Mouse (Mus musculus): Measurements from ENCODE around the gene Zfp280d. TPM values are rescaled to one million over a fixed set of nuclear protein-coding genes. Genes with fewer than 3 reads are reported as not detected.
A peak's percentile ranks its signal among the peaks of the same experiment; 100 is the strongest.

Gene Zfp280d
- polyA plus RNA-seq, 1 experiment from 2014 or later: 41.2 TPM

- H3K27me3 ChIP-seq (ENCODE audit: insufficient read depth, poor library complexity, severe bottlenecking): peaks cover 6% of the 10 kb centered on the region; the same call in 1 of the 2 replicates
- peaks cover 11% of the 10 kb centered on the region for H3K4me1 ChIP-seq (replicated peaks)
- H3K27ac ChIP-seq: no peak overlapping the region
- H3K36me3 ChIP-seq: no peaks in the 10 kb centered on the region
- H3K4me3 ChIP-seq: no peak overlapping the region
- 88% methylated on average over 9 of the region's 9 CpGs for WGBS
- H3K9me3 ChIP-seq: no peaks in the 10 kb centered on the region
- DNase-seq (ENCODE audit: low spot score): no peak
These were observed 131.4 kb downstream of the Zfp280d start for GRCm38 (mm10) chr9:72405882-72406638.

DNA sequence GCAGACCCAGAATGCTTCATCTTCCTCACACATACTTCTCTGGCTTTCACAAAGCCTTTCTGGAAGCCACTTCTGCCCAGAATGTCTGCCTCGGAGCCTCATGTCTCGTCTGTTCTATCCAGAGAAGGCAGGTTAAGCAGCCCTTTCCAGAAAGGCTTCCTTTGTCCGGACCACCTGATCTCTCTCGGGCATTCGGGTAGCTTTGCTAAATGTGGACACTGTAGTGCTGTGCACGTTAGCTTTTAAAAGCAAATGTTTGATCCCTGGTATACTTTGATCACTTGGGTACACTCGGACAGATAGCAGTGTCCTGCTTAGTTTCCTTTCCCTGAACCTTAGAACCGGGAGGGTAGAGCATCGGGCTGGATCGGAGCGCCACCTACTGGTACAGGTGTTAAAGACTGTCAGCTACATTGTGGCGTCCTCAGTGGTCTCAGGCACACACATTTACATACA is 133.5 kb downstream of the Zfp280d start:
- H3K36me3 ChIP-seq: no peaks in the 10 kb centered on the region
- peak overlapping the region; percentile 53; the same call in 1 of the 2 replicates for H3K27ac ChIP-seq
- peaks cover 11% of the 10 kb centered on the region for H3K4me1 ChIP-seq (replicated peaks)
- peak; percentile 83 for DNase-seq (ENCODE audit: low spot score)
- H3K4me3 ChIP-seq: peak overlapping the region; percentile 40
- WGBS: 17% methylated on average over 12 of the region's 12 CpGs
- H3K27me3 ChIP-seq (ENCODE audit: insufficient read depth, poor library complexity, severe bottlenecking): peaks cover 6% of the 10 kb centered on the region; the same call in 1 of the 2 replicates
- no peaks in the 10 kb centered on the region for H3K9me3 ChIP-seq

- peaks cover 6% of the 10 kb centered on the region; the same call in 1 of the 2 replicates for H3K27me3 ChIP-seq (ENCODE audit: insufficient read depth, poor library complexity, severe bottlenecking)
- 0 out of 2 replicates have a peak overlapping the region, but pooled peaks have one; percentile 16 for H3K27ac ChIP-seq
- 55% methylated on average over 15 of the region's 15 CpGs for WGBS
- DNase-seq (ENCODE audit: low spot score): no peak
- no peak overlapping the region for H3K4me3 ChIP-seq
- H3K4me1 ChIP-seq (replicated peaks): peaks cover 11% of the 10 kb centered on the region
- H3K9me3 ChIP-seq: no peaks in the 10 kb centered on the region
- no peaks in the 10 kb centered on the region for H3K36me3 ChIP-seq
These were observed 134.9 kb downstream of the Zfp280d start for GRCm38 (mm10) chr9:72409381-72410225.

- no peaks in the 10 kb centered on the region for H3K9me3 ChIP-seq
- H3K36me3 ChIP-seq: no peaks in the 10 kb centered on the region
- WGBS: 86% methylated on average over 2 of the region's 2 CpGs
- no peak for DNase-seq (ENCODE audit: low spot score)
- peaks cover 6% of the 10 kb centered on the region; the same call in 1 of the 2 replicates for H3K27me3 ChIP-seq (ENCODE audit: insufficient read depth, poor library complexity, severe bottlenecking)
- H3K27ac ChIP-seq: no peak overlapping the region
- peaks cover 11% of the 10 kb centered on the region for H3K4me1 ChIP-seq (replicated peaks)
- no peak overlapping the region for H3K4me3 ChIP-seq
These were observed 137.1 kb downstream of the Zfp280d start for GRCm38 (mm10) chr9:72411746-72412145.

Other genes starting within 250 kb of the Zfp280d start
- gene Tcf12, start 163.0 kb upstream of the Zfp280d start, polyA plus RNA-seq (2016; fragmentation: Nextera tagmentation; extraction: Ambion mirVana): 138 and 144 TPM in 2 replicates
- gene Mns1, start 163.2 kb downstream of the Zfp280d start, polyA plus RNA-seq (2016; fragmentation: Nextera tagmentation; extraction: Ambion mirVana): 32.3 and 51.3 TPM in 2 replicates
- 47.0 and 66.3 TPM in 2 replicates for gene Tex9, start 217.4 kb downstream of the Zfp280d start, polyA plus RNA-seq (2016; fragmentation: Nextera tagmentation; extraction: Ambion mirVana)

Measured in hindbrain, embryonic 10.5 days (tissue).